Mouse (Mus musculus) CH12.LX (cell line): Measurements from ENCODE around the gene Bard1.

Source experiments
- CHD2 ChIP-seq: IDR thresholded peaks from 2 replicates; pipeline ENCODE4 v1.6.1; 2011; ENCODE audit warnings: low read length, improper control_type of control experiment
- CTCF ChIP-seq, 2 experiments: IDR thresholded peaks in 1 of 2; conservative IDR thresholded peaks in 1 of 2; 2 replicates each; pipeline ENCODE4 v1.5.1; 2011 to 2012; ENCODE audit warnings: low read depth in 2 of 2, low read length in 2 of 2, improper control_type of control experiment in 1 of 2, inconsistent platforms in 1 of 2, mild to moderate bottlenecking in 1 of 2, moderate library complexity in 1 of 2
- EP300 ChIP-seq: IDR thresholded peaks from 2 replicates; pipeline ENCODE4 v1.6.1; 2011; ENCODE audit warnings: low read length, improper control_type of control experiment
- MEF2A ChIP-seq: IDR thresholded peaks from 2 replicates; pipeline ENCODE4 v1.6.1; 2014; ENCODE audit warnings: low read depth, mild to moderate bottlenecking, inconsistent platforms, low read length, improper control_type of control experiment, borderline replicate concordance
- MXI1 ChIP-seq: IDR thresholded peaks from 2 replicates; pipeline ENCODE4 v1.6.1; 2011; ENCODE audit warnings: mild to moderate bottlenecking, low read depth, low read length, improper control_type of control experiment
- POLR2A ChIP-seq: IDR thresholded peaks from 2 replicates; pipeline ENCODE4 v1.6.1; 2011; ENCODE audit warnings: low read depth, mild to moderate bottlenecking, improper control_type of control experiment, low read length
- ZKSCAN1 ChIP-seq: IDR thresholded peaks from 2 replicates; pipeline ENCODE4 v1.6.1; 2012; ENCODE audit warnings: low read depth, inconsistent platforms, low read length, improper control_type of control experiment, borderline replicate concordance

- TF ChIP-seq EP300 (no peak), CHD2 (no peak), ZKSCAN1 (no peak), MXI1 (no peak), CTCF (conservative IDR thresholded peaks at IDR 0.05 in 1 of 2, IDR thresholded peaks at IDR 0.05 in 1 of 2; ENCODE audit: low read depth in 2 of 2, low read length in 2 of 2) (no peak), MEF2A (no peak), POLR2A (no peak)
These were observed 50.2 kb downstream of the Bard1 start for GRCm38 (mm10) chr1:71052756-71053155.
